In genomic region chr6:94779854-94780253, GRCm38 (mm10) we compare ENCODE assay signal across 10 mouse cellular contexts.
DNase-seq lines count a peak whose midpoint lies in the region; ATAC-seq lines count a peak whose summit lies in the region.
"Had no signal": no experiment of that assay in that cellular context is flagged by ENCODE, and none has a peak within 500 bp of the region (broad histone marks: within the 10 kb centered on the region; RNA-seq: fewer than 3 reads in every experiment).

No protein-coding gene starts in this region.

- ATAC-seq in heart, embryonic 11.5 days (replicated peaks; ENCODE audit: insufficient number of reproducible peaks, low FRiP score, low TSS enrichment), result no peak
- no peak for ATAC-seq in erythroblast, adult 5-6 weeks (replicated peaks; ENCODE audit: low FRiP score, poor library complexity, severe bottlenecking)

- no peaks in the 10 kb centered on the region for H3K9me3 ChIP-seq in heart, embryonic 11.5 days (replicated peaks; ENCODE audit: control insufficient read depth, low read length)

- no peaks in the 10 kb centered on the region for H3K27me3 ChIP-seq in heart, embryonic 11.5 days (ENCODE audit: control insufficient read depth, insufficient read depth, low read length)

- no peak overlapping the region for H3K4me2 ChIP-seq in heart, embryonic 11.5 days

- H3K27ac ChIP-seq in heart, embryonic 11.5 days (ENCODE audit: low read depth, low read length), result no peak overlapping the region
- H3K27ac ChIP-seq: kidney, postnatal 0 days had no signal

- peak; percentile 74 to 77 for DNase-seq in heart, adult 18-20 months
- DNase-seq in adrenal gland, postnatal 14 days, result peak; percentile 63
- peak; percentile 60 for DNase-seq in heart, postnatal 4 days
- DNase-seq in lung, postnatal 36 days, result peak; percentile 91
- DNase-seq in thymus, postnatal 10 days (ENCODE audit: low spot score in 2 of 2), result no peak
- no peak for DNase-seq in layer of hippocampus, postnatal 14 days (ENCODE audit: low spot score in 2 of 2)
- DNase-seq: cerebellum, adult 11 months had no signal

- no peaks in the 10 kb centered on the region for H3K36me3 ChIP-seq in heart, embryonic 11.5 days (ENCODE audit: control insufficient read depth, insufficient read depth, low read length)

- H3K4me3 ChIP-seq in heart, embryonic 11.5 days (ENCODE audit: low read depth, low read length), result no peak overlapping the region

- no peaks in the 10 kb centered on the region for H3K4me1 ChIP-seq in heart, embryonic 11.5 days (ENCODE audit: control insufficient read depth, insufficient read depth, low read length)

- H3K9ac ChIP-seq in heart, embryonic 11.5 days (ENCODE audit: low read depth, low read length), result no peak overlapping the region

- WGBS in heart, embryonic 11.5 days (ENCODE audit: insufficient replicate concordance), result 68% methylated on average over 7 of the region's 7 CpGs

Comparison
In these comparisons a context has a peak if more than half of its experiments do, and no peak if none do; other contexts are left out.
1. DNase-seq: peak in heart, adult 18-20 months (2 of 2), adrenal gland, postnatal 14 days (single experiment), heart, postnatal 4 days (single experiment) and lung, postnatal 36 days (single experiment); none in thymus, postnatal 10 days (0 of 2) and layer of hippocampus, postnatal 14 days (0 of 2).